Mouse (Mus musculus) megakaryocyte progenitor cell, adult 5-6 weeks (primary cell): ENCODE measurements around the gene Ank3. TPM values are rescaled to one million over a fixed set of nuclear protein-coding genes. Genes with fewer than 3 reads are reported as not detected.
A peak's percentile ranks its signal among the peaks of the same experiment; 100 is the strongest.

ENCODE experiments used
- ATAC-seq: replicated peaks from 2 replicates; pipeline ENCODE4 v1.8.0; 2016; ENCODE audit warnings: mild to moderate bottlenecking, moderate TSS enrichment, inconsistent platforms; ENCODE audit not compliant: poor library complexity
- total RNA-seq, 2 experiments: library from RNA; stranded (forward) in 1 of 2; stranded (reverse) in 1 of 2; fragments of 157-497, 149-512 nt in 1 of 2; fragments of 200-1000 nt in 1 of 2; gene quantifications; 2 replicates each; pipeline versions ENCODE4 v1.2.3 to v1.2.4; 2015 to 2017

Ank3 gene
- total RNA-seq, 2 experiments from 2014 or later = 0.25 TPM; not detected in 1

DNA sequence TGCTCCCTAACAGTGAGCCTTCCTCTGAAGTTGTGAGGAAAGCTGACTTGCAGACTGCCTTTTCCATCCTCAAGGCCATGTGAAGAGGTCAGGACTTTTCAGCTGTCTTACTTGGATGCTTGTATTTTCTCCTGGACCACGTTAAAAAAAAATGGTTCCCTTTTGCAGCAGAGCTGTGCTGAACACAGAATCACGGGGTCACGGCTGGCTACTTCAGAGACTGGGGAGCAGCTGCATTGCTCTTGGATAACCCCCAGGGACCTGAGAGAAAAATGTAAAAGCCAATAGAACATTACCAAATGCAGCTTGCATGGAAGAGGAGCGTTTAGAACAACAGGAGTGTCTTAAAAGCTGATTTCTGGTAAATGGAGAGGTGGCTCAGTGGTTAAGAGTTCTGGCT lies 68.0 kb downstream of the Ank3 start:
- ATAC-seq = no peak

DNA sequence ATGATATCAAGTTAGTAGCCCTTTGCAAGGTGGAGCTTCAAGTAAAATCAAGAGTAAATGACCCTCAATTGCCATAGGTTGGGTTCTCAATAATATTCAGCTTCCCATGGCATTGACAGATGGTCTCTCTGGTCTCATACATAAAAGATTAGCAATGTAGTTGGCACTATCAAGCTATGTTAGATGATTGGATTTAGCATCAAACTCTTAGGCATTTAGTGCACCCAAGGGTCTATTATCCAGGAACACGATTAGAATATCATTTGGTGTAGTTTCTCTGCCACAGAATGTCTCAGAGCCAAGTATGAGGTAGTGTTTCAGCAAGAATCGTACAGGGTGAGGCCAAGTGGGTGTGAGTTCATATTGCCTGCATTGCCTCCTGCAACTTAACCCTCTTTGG lies 68.6 kb downstream of the Ank3 start:
- no peak for ATAC-seq

DNA sequence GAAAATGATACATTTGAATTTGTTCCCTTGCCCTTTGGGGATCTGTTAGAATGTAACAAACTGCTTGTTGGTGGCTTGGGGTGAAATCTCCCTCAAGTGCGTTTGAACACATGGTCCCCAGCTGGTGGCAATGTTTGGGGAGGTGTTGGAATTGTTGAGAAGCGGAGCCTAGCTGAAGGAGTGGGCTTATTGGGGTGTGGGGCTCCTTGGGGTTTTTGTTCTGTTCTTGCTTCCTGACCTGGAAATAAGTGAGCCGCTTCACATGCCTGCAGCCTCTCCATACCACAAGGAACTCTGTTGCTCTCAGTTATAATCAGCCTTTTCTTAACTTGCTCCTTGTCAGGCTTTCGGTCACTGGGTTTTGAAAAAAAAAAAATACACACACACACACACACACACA lies 73.3 kb downstream of the Ank3 start:
- ATAC-seq = no peak

DNA sequence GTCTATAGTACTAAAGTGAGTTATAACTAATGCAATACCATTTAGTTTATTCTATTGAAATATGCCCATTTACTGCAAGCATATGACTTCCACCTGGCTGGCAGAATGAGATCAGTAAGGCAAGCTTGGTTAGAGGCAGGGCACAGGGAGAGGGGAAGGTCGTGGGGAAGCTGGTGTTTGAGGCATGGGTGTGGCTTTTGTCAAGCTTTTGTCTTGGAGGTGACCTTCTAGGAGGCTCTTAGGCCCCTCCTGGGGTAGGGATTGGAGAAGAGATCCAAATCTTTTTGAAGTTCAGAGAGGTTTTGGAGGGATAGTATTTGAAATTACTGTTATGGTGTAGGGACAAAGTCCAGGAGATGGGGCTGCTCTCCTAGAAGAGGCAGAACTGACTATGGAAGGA lies 78.3 kb downstream of the Ank3 start:
- ATAC-seq = no peak

DNA sequence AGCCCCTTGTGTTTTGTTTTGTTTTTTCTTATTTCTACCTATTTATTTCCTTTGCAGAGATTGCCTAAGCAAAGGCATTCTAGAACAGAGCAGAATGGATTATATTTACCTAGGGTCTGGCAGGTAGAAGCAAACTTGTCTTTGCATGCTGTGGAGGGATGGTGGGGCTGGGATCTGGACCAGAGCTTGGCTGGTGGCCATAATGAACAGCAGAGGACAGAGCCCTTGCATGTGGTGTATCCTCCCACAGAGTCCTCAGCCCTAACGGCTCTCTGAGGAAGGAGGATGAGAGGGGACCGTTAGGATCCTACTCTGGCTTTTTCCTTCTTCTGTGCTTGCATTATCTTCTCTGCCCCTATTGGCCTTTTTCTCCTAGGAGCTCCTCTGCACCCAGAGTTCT lies 79.1 kb downstream of the Ank3 start:
- no peak for ATAC-seq

DNA sequence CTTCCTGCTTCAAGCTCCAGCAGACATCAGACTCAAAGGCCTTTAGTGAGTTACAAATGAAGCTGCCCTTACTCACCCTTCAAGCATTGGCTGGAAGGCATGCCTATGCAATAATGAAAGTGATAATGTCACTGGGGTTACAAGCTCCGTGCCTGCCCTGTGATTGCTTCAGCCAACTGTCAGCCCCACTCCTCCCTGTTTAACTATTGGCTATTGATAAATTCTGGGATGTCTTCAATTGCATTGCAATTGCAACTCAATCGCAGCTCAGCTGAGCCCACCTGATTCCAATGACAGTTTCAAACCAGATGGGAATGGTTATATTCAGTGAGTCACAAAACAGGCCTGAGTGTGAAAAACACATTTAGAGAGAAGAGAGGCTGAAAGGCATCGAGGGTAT lies 80.3 kb downstream of the Ank3 start:
- ATAC-seq = no peak

DNA sequence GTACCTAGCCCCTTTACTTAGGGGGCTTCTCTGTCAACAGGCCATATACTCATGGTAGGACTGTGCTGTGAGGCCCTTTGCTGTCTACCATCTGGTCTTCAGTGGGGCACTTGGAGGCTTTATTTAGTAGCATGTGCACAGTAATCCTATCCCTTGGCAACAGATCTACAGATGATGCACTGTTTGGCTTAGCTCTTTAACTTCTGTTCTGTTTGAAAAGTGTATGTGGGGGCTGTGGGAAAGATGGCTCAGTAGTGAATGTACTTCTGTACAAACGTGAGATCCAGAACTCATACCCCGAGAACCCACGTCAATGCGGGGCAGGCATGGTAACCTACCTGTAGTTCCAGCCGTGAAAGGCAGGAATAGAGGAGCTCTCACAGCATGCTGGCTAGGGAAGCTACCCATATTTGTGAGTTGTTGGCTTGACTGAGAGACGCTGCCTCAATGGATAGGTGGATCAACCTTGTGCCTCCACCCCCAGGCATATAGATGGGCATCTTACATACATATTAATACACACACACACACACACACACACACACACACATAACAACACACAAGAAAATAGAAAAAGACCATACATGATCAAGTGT lies 86.7 kb downstream of the Ank3 start:
- ATAC-seq = no peak

DNA sequence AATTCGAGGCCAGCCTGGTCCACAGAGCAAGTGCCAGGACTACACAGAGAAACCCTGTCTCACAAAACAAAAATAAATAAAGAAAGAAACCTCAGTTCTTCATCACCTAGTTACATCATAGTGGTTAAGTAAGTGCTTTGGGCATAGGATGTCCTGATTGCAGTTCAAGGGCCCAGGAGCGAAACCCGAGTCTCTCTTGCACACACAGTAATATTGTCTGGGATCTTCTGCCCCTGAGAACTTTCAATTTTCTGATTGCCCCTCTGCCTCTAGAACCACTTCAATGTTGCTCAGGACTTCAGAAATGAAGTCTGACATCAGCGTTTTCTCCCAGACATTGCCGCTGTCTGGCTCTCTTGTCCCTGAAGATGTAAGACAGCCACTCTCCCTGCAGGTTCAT lies 91.6 kb downstream of the Ank3 start:
- ATAC-seq = no peak

DNA sequence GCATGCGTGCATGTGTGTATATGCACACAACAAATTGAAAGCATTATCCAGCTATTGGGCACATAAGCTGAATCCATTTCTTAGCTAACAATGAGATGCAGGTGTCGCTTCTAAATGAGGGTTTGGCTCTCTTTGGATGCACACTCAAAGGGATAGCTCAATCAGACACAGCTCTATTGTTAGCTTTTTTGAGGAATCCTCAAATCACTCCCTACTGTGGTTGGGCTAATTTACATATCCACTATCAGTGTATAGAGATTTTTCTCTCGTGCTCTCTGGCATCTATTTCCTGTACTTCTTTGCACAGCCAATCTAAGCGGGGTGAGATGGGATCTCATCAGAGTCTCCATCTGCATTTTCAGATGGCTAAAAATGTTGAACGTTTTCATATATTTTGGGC lies 93.4 kb downstream of the Ank3 start:
- ATAC-seq = no peak

DNA sequence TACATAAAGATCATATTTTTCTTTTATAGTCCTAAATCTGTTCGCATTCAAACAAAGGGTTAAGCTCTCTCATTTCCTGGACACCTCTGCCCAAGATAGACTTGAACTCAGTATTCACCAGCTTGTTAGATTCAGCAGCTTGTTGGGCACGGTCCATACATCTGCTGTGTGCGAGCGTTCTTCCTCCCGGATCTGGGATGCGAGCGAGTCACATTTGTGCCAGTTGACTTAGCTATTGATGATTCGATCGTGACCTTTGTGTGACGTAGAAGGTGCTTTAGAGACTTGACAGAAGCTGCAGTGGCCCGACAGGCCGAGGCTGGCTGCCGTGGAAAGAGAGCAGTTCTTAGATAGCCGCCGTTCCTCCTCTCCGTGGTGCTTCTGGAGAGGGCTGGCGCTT lies 98.8 kb downstream of the Ank3 start:
- ATAC-seq = no peak

DNA sequence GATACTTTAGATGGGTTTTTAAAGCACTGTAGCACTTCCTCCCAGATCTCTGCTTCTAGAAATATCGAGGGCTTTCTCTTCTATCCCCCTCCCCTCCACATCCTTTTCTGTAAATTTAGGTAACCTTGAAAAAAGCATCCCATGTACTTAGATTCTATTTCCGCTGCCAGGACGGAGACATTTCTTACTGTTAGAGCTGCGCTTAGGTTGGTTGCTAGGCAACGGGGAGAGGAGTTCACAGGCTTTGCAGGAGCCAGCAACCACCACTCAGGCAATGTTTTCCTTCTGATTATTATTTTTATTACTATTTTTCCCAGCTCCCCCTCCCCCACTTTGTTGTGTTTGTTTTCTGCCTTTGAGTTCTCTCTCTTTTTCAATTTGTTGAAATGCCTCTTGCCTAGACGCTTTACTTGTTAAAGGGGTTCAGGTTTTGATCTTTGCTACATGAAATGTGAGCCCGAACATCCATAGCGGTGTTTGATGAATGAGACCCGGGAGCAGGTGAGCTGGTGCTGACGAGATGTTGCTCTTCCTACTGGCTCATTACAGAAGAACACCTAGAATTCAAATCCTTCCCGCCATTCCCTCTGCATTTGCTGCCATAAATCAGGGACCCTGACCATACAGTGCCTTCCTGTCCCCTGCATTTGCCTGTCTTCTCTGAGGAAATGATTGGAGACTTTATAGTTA lies 101.7 kb downstream of the Ank3 start:
- no peak for ATAC-seq

DNA sequence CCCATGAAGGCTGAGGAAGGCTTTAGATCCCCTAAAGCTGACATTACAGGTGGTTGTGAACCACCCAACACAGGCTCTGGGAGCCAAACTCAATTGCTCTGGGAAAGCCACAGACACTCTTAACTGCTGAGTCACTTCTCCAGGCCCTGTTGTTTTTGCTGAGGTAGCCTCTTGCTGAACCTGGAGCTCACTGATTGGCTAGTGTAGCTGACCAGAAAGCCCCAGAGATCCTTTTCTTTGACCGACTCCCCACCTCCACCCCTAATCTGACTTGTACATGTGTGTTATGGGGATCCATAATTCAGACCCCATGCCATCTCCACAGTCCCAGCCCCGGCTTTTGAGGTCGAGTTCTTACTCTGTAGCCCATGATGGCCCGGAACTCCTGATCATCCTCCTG lies 105.2 kb downstream of the Ank3 start:
- no peak for ATAC-seq

DNA sequence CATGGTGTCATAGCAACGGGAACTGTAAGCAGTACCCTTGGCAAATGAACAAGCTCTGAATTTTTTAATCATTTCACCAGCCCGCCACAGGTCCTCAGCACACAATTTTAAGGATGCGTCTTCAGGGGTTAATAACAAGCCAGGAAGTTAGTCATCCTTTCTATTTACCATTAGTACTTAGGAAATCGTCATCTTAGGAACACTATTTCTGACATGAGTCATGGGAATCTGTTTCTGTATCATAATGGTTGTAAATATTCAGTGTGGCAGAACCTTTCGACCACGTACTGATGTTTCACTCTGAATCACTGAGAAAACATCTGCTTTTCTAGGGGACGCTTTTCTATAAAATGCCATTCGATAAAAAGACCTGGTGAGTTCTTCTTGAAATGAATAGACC lies 109.1 kb downstream of the Ank3 start:
- ATAC-seq = no peak

DNA sequence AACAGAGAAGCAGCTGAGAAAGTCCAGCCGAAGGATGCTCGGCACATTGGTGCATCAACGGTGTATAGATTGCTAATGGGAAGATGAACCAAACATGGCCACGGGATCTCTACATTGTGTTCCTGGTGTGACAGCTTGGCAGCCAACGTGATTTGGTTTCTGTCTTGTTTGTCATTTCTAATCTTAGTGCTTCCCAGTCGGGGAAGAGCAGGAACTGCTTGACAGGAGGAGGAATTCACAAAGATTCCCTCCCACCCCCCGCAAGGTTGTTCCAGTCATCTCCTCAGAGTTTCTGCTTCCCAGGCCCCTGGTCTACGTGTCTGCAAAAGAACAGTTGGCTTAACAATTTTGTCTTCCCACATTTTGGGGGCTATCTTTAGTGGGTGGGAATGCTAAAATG lies 111.8 kb downstream of the Ank3 start:
- ATAC-seq = no peak

DNA sequence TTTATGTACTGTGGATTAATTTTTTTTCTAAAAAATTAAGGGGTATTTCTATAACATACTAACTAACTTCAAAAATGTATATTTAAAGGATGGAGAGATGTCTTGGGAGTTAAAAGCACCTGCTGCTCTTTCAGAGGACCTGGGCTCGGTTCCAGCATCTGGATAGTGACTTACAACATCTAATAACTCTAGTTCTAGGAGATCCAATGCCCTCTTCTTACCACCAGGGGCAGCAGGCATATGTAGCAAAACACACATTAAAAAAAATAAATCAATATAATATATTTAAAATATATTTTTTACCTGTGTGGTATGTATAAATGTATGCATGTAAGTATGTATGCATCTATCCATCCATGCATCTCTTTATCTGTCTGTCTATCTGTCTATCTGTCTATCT lies 112.7 kb downstream of the Ank3 start:
- no peak for ATAC-seq

DNA sequence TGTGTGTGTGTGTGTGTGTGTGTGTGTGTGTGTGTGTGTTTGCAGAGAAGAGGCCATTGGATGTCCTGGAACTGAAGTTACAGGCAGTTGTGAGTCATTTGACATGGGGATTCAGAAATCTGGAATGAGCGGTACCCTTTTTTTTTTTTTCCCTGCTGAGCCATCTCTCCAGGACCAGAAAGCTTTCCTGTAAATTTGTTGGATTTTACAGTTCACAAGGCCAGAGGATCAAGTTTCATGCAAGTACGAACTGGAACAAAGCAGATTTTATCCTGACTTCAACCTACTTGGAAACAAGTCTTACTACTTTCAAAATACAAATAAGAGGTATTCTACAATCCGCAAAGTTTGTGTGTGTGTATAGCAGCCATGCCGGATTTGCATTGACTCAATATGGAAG lies 123.4 kb downstream of the Ank3 start:
- ATAC-seq = no peak

DNA sequence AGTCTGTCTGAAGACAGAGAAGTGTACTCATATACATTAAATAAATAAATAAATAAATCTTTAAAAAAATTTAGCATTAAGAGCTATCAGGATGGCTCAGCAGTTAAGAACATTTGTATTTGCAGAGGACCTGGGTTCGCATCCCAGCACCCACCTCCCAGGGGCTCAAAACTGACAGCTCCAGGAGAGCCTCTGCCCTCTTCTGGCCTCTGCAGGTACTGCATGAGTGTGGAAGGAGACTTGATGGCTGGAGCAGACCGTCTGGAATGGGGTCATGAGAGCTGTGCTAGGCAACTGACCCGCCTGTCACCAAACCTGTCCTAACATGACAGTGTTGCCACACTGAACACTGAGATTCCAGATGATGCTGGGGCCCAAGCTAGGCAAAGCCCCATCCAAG lies 124.6 kb downstream of the Ank3 start:
- ATAC-seq = 0 out of 2 replicates have a peak, but pooled peaks have one; percentile 23

DNA sequence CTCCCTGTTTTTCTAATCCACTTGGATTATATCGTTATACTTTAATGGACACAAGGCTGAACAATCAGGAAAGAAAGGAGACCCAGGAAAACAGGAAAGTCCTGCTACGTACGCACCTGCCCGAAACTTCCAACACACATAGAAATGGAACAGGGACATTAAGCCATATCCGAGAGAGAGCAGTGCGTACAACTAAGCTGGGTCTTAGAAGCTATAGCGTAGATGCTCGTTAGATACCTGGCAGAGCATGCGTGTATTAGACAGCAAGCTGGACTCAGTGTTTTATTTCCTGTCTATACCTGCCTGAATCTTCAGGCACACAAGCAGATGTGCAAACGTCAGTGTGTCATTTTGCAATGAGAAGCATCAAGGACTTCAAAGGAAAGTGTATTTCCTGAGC lies 128.7 kb downstream of the Ank3 start:
- no peak for ATAC-seq

DNA sequence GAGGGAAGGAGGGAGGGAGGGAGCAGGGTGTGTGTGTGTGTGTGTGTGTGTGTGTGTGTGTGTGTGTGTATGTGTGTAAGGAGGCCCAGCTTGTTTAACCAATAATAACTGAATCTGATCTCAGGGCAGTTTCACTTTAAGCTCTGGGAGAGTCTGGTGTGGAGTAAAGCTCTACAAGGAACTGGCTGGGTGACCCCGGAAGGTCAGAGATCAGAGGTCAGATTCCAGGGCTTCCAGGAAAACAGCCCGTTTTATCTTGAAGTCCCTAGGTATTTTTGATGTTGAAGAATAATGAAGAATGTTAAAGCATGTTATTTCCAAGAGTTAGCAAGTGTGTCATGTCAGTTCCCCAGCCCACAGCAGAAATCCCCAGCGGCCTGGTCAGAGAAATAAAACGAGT lies 130.2 kb downstream of the Ank3 start:
- no peak for ATAC-seq

DNA sequence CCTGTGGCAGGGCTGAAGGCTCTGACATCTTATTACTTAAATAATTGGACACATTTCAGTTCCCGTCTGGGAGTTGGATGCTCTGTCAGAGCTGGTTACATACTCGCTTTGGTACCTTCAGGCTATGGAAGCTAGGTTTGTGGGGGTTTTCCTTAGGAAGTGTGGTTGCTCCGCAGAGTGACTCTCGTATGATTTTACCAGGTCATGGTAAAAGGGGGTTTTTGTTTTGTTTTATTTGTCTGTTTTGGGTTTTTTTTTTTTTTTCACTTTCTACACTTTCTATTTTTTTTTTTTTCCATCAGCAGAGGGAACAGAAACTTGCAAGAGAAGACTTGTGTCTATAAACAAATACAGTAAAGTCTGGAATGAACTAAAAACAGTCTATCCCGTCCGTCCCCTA lies 131.8 kb downstream of the Ank3 start:
- no peak for ATAC-seq

DNA sequence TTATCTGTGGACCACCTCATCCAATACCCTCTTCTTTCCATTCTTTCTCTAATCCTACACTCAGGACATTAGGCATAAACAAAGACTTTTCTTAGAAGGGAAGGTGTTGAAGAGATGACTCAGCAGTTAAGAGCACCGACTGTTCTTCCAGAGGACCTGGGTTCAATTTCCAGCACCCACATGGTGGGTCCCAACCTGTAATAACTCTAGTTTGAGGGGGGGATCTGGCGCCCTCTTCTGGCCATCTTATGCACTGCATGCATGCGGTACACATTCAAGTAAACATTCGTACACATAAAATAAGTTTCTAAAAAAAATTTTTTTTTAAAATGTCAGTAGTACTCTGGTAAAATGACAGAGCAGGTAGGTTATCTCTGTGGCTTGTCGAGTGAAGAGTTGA lies 133.0 kb downstream of the Ank3 start:
- no peak for ATAC-seq

DNA sequence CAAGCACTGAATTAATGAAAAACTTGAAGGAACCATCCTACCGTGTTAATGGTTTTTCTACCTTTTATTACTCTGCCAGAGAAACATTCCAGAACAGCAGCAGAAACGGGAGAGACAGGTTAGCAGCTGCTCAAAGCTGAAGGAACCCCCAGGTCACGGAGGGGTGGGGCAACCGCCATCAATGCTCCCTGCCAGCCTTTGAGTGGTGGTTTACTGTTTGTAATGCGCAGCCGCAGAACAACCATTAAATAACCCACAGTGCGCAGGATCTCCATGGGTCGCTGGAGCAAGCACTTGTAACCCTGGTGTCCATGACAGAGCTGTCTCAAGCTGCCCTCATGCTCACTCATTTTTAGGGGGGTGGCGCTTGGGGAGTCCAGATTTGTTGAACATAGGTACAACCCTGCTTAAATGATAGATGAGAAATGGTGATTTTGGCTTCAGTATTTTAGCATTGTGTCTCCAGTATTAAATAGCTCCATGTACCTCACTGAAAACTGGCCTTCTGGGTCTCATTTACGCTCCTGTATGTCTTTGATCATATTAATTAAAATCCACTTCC lies 133.7 kb downstream of the Ank3 start:
- ATAC-seq = no peak
